Mouse (Mus musculus) bone marrow macrophage, adult 2 months (primary cell): ENCODE results near the gene Nop53. TPM values are rescaled to one million over a fixed set of nuclear protein-coding genes. Genes with fewer than 3 reads are reported as not detected.

Experiments
- H3K27ac ChIP-seq: 2 replicates; pipeline ENCODE4 v1.5.1; 2012; ENCODE audit warnings: low read depth, low read length; ENCODE audit not compliant: insufficient read depth
- H3K4me1 ChIP-seq: 2 replicates; pipeline ENCODE4 v1.6.1; 2012; ENCODE audit warnings: low read length; ENCODE audit not compliant: control insufficient read depth, insufficient read depth
- H3K4me3 ChIP-seq: 2 replicates; pipeline ENCODE4 v1.5.1; 2012; ENCODE audit warnings: mild to moderate bottlenecking, low read length, moderate library complexity; ENCODE audit not compliant: insufficient read depth
- CTCF ChIP-seq: IDR thresholded peaks from 2 replicates; pipeline ENCODE4 v1.5.1; 2012; ENCODE audit warnings: low read depth, mild to moderate bottlenecking, low read length, moderate library complexity
- POLR2A ChIP-seq: IDR thresholded peaks from 2 replicates; pipeline ENCODE4 v1.6.1; 2012; ENCODE audit warnings: mild to moderate bottlenecking, low read depth, low read length, borderline replicate concordance
- polyA plus RNA-seq: library from polyadenylated mRNA; stranded (reverse); fragments of >200 nt; gene quantifications from 2 replicates; pipeline ENCODE4 v1.2.4, GENCODE M21; 2012; ENCODE audit not compliant: missing spikeins, insufficient read depth, insufficient read length

The Nop53 gene
- polyA plus RNA-seq, 1 experiment = 188 TPM

GRCm38 (mm10) chr7:15961239-15961638, 15.4 kb upstream of the Nop53 start:
- no peak overlapping the region for H3K27ac ChIP-seq
- no peak overlapping the region for H3K4me3 ChIP-seq
- H3K4me1 ChIP-seq = peaks cover 3% of the 10 kb centered on the region; the same call in 1 of the 2 replicates
- TF ChIP-seq POLR2A = no peak
- no peak for TF ChIP-seq CTCF

- H3K4me3 ChIP-seq = no peak overlapping the region
- H3K27ac ChIP-seq = no peak overlapping the region
- peaks cover 3% of the 10 kb centered on the region; the same call in 1 of the 2 replicates for H3K4me1 ChIP-seq
- TF ChIP-seq CTCF (no peak), POLR2A (no peak)
Observed at GRCm38 (mm10) chr7:15960691-15961090, 14.8 kb upstream of the Nop53 start.

GRCm38 (mm10) chr7:15956143-15956542, 10.3 kb upstream of the Nop53 start:
- H3K27ac ChIP-seq = no peak overlapping the region
- no peak for TF ChIP-seq POLR2A
- no peak for TF ChIP-seq CTCF
- H3K4me1 ChIP-seq = no peaks in the 10 kb centered on the region
- H3K4me3 ChIP-seq = no peak overlapping the region

- Histone ChIP-seq H3K4me3 (no peak overlapping the region), H3K27ac (no peak overlapping the region), H3K4me1 (no peaks in the 10 kb centered on the region)
- TF ChIP-seq CTCF = no peak
- TF ChIP-seq POLR2A = no peak
Observed at GRCm38 (mm10) chr7:15955509-15955908, 9.6 kb upstream of the Nop53 start.

- Histone ChIP-seq H3K4me1 (no peaks in the 10 kb centered on the region), H3K27ac (no peak overlapping the region), H3K4me3 (no peak overlapping the region)
- TF ChIP-seq CTCF (no peak), POLR2A (no peak)
Observed at GRCm38 (mm10) chr7:15954978-15955443, 9.1 kb upstream of the Nop53 start.

GRCm38 (mm10) chr7:15954436-15954835, 8.6 kb upstream of the Nop53 start:
- TF ChIP-seq POLR2A (no peak), CTCF (no peak)
- Histone ChIP-seq H3K4me3 (no peak overlapping the region), H3K27ac (no peak overlapping the region), H3K4me1 (peaks cover 2% of the 10 kb centered on the region; the same call in 1 of the 2 replicates)

- Histone ChIP-seq H3K27ac (no peak overlapping the region), H3K4me1 (peaks cover 4% of the 10 kb centered on the region; the same call in 1 of the 2 replicates), H3K4me3 (no peak overlapping the region)
- no peak for TF ChIP-seq CTCF
- TF ChIP-seq POLR2A = no peak
Observed at GRCm38 (mm10) chr7:15953307-15954074, 7.6 kb upstream of the Nop53 start.

GRCm38 (mm10) chr7:15952416-15952815, 6.5 kb upstream of the Nop53 start:
- Histone ChIP-seq H3K4me3 (no peak overlapping the region), H3K27ac (no peak overlapping the region), H3K4me1 (peaks cover 8% of the 10 kb centered on the region)
- TF ChIP-seq CTCF (no peak), POLR2A (no peak)

GRCm38 (mm10) chr7:15950008-15950407, 4.1 kb upstream of the Nop53 start:
- no peak overlapping the region for H3K27ac ChIP-seq
- TF ChIP-seq CTCF (no peak), POLR2A (no peak)
- no peak overlapping the region for H3K4me3 ChIP-seq

GRCm38 (mm10) chr7:15949216-15949790, 3.4 kb upstream of the Nop53 start:
- Histone ChIP-seq H3K4me1 (peaks cover 13% of the 10 kb centered on the region), H3K4me3 (no peak overlapping the region), H3K27ac (no peak overlapping the region)
- TF ChIP-seq CTCF (no peak), POLR2A (no peak)

More at GRCm38 (mm10) chr7:15950008-15950407, 4.1 kb upstream of the Nop53 start:
- H3K4me1 ChIP-seq = peaks cover 10% of the 10 kb centered on the region
